Mouse (Mus musculus) lung, embryonic 14.5 days (tissue): ENCODE data around the gene Whrn. TPM values are rescaled to one million over a fixed set of nuclear protein-coding genes. Genes with fewer than 3 reads are reported as not detected.

ENCODE experiments used
- ATAC-seq: fragments of 200-750 bp; cut with Nextera tagmentation; 2 replicates; pipeline ENCODE4 v1.8.0; 2017; ENCODE audit warnings: mild to moderate bottlenecking, moderate TSS enrichment, moderate library complexity; ENCODE audit not compliant: insufficient read depth
- DNase-seq: peaks from one replicate; pipeline ENCODE4 v3.0.0-alpha.2; 2015
- H3K27ac ChIP-seq: fragments of 300-500 bp; sonication (generic); 2 replicates; pipeline ENCODE4 v1.5.1; 2014; ENCODE audit warnings: low read depth, mild to moderate bottlenecking, moderate library complexity
- H3K27me3 ChIP-seq: fragments of 300-500 bp; sonication (generic); 2 replicates; pipeline ENCODE4 v1.6.1; 2014; ENCODE audit warnings: low read length, control low read depth; ENCODE audit not compliant: insufficient read depth
- H3K36me3 ChIP-seq: fragments of 300-500 bp; sonication (generic); 2 replicates; pipeline ENCODE4 v1.6.1; 2014; ENCODE audit warnings: control low read depth; ENCODE audit not compliant: insufficient read depth
- H3K4me1 ChIP-seq: fragments of 300-500 bp; sonication (generic); 2 replicates; pipeline ENCODE4 v1.6.1; 2014; ENCODE audit warnings: antibody characterized with exemption, control low read depth; ENCODE audit not compliant: insufficient read depth
- H3K4me2 ChIP-seq: fragments of 300-500 bp; sonication (generic); 2 replicates; pipeline ENCODE4 v1.6.1; 2014; ENCODE audit warnings: mild to moderate bottlenecking
- H3K4me3 ChIP-seq: fragments of 300-500 bp; sonication (generic); 2 replicates; pipeline ENCODE4 v1.5.1; 2014; ENCODE audit warnings: low read depth, low read length
- H3K9ac ChIP-seq: fragments of 300-500 bp; sonication (generic); 2 replicates; pipeline ENCODE4 v1.6.1; 2014
- H3K9me3 ChIP-seq: fragments of 300-500 bp; sonication (generic); 2 replicates; pipeline ENCODE4 v1.6.1; 2016; ENCODE audit warnings: low read depth, low read length, control low read depth
- CTCF ChIP-seq: IDR thresholded peaks from 2 replicates; pipeline ENCODE4 v1.5.1; 2016; ENCODE audit warnings: antibody characterized with exemption, low read depth
- WGBS: fragments of 180-500 bp; shearing (Covaris S2); extraction: QIAGEN DNeasy Blood & Tissue Kit; methylation state at CpG from one replicate; pipeline ENCODE4 v1.1.7; 2014; 5-methylcytosine and 5-hydroxymethylcytosine counted together
- polyA plus RNA-seq: library from polyadenylated mRNA; unstranded; fragments of >200 nt; fragmentation: Nextera tagmentation; extraction: Ambion mirVana; gene quantifications from 2 replicates; pipeline ENCODE4 v1.2.1, GENCODE M21; 2014

Whrn gene
- polyA plus RNA-seq, 1 experiment from 2014 or later = 4.5 TPM

GRCm38 (mm10) chr4:63437119-63437815 lies 58.5 kb downstream of the Whrn start:
- no peak for TF ChIP-seq CTCF
- Histone ChIP-seq H3K4me2 (no peak overlapping the region), H3K4me3 (no peak overlapping the region), H3K4me1 (0 out of 2 replicates have a peak, but pooled peaks cover 10% of the 10 kb centered on the region), H3K27ac (no peak overlapping the region; the same call in 1 of the 2 replicates), H3K9ac (no peak overlapping the region), H3K27me3 (no peaks in the 10 kb centered on the region), H3K9me3 (no peaks in the 10 kb centered on the region), H3K36me3 (no peaks in the 10 kb centered on the region)
- DNase-seq (peak; percentile 59), ATAC-seq (peak; percentile 27; the same call in 1 of the 2 replicates)
- 39% methylated on average over 16 of the region's 16 CpGs for WGBS

- Histone ChIP-seq H3K36me3 (no peaks in the 10 kb centered on the region), H3K4me1 (0 out of 2 replicates have a peak, but pooled peaks cover 10% of the 10 kb centered on the region), H3K9ac (no peak overlapping the region), H3K4me3 (no peak overlapping the region), H3K27ac (no peak overlapping the region), H3K27me3 (no peaks in the 10 kb centered on the region), H3K4me2 (no peak overlapping the region), H3K9me3 (no peaks in the 10 kb centered on the region)
- DNase-seq = no peak
- TF ChIP-seq CTCF = no peak
- 68% methylated on average over 9 of the region's 9 CpGs for WGBS
- no peak for ATAC-seq
Observed at GRCm38 (mm10) chr4:63435402-63435801, 60.4 kb downstream of the Whrn start.

GRCm38 (mm10) chr4:63431098-63431497 lies 64.7 kb downstream of the Whrn start:
- DNase-seq = no peak
- no peak overlapping the region for H3K4me2 ChIP-seq
- H3K9ac ChIP-seq = no peak overlapping the region
- H3K27me3 ChIP-seq = no peaks in the 10 kb centered on the region
- no peaks in the 10 kb centered on the region for H3K36me3 ChIP-seq
- H3K4me1 ChIP-seq = no peaks in the 10 kb centered on the region
- H3K27ac ChIP-seq = no peak overlapping the region
- H3K4me3 ChIP-seq = no peak overlapping the region
- 67% methylated on average over 5 of the region's 5 CpGs for WGBS
- TF ChIP-seq CTCF = no peak
- no peak for ATAC-seq
- no peaks in the 10 kb centered on the region for H3K9me3 ChIP-seq

GRCm38 (mm10) chr4:63430357-63430756 lies 65.4 kb downstream of the Whrn start:
- Histone ChIP-seq H3K27me3 (no peaks in the 10 kb centered on the region), H3K4me3 (no peak overlapping the region), H3K4me1 (no peaks in the 10 kb centered on the region), H3K4me2 (no peak overlapping the region), H3K9me3 (no peaks in the 10 kb centered on the region), H3K27ac (no peak overlapping the region), H3K9ac (no peak overlapping the region), H3K36me3 (no peaks in the 10 kb centered on the region)
- ATAC-seq = no peak
- no peak for TF ChIP-seq CTCF
- WGBS = 34% methylated on average over 3 of the region's 3 CpGs
- DNase-seq = no peak

- H3K36me3 ChIP-seq = no peaks in the 10 kb centered on the region
- ATAC-seq = no peak
- no peaks in the 10 kb centered on the region for H3K27me3 ChIP-seq
- no peaks in the 10 kb centered on the region for H3K9me3 ChIP-seq
- no peak overlapping the region for H3K4me2 ChIP-seq
- no peak overlapping the region for H3K9ac ChIP-seq
- no peak overlapping the region for H3K27ac ChIP-seq
- DNase-seq = no peak
- no peak for TF ChIP-seq CTCF
- no peaks in the 10 kb centered on the region for H3K4me1 ChIP-seq
- H3K4me3 ChIP-seq = no peak overlapping the region
- 44% methylated on average over 8 of the region's 8 CpGs for WGBS
Observed at GRCm38 (mm10) chr4:63426308-63426707, 69.5 kb downstream of the Whrn start.

DNA sequence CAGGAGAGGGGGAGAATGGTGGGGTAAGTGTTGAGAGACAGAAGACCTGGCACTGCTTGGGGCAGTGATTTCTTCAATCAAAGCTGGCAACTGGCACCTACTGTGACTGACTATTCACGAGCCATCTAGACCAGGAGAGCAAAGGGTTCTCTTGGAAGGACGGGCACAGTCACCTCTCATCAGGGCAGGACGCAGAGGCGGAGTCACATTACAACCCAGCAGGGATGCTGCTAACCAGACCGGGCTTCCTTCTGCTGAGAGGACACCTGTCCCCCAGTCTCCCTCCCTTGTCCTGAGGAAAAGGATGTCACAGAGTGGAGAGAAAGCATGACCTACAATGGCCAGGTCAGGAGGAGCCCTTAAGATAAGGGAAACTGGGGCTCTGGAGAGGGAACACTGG lies 72.0 kb downstream of the Whrn start:
- 38% methylated on average over 5 of the region's 5 CpGs for WGBS
- no peaks in the 10 kb centered on the region for H3K4me1 ChIP-seq
- DNase-seq (no peak), ATAC-seq (no peak)
- no peak overlapping the region for H3K9ac ChIP-seq
- H3K4me2 ChIP-seq = no peak overlapping the region
- no peak overlapping the region for H3K27ac ChIP-seq
- H3K36me3 ChIP-seq = no peaks in the 10 kb centered on the region
- no peaks in the 10 kb centered on the region for H3K27me3 ChIP-seq
- TF ChIP-seq CTCF = no peak
- no peak overlapping the region for H3K4me3 ChIP-seq
- H3K9me3 ChIP-seq = no peaks in the 10 kb centered on the region

DNA sequence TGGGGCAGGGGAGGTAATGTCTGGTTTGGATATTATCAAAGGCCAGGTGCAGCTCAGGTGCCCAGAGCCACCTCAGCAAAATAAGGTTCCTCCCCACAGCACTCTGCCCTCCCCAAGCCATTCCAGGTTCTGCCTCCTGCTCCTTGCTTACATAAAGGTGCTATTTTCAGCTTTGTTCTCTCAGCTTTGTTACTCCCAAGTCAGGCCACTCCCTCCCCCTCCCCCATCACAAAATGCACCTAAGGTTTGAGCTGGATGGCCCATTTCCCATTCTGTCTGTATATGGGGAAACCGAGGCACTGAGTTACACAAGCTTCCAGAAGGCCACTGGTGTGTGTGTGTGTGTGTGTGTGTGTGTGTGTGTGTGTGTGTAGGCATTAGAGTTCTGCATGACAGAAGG lies 72.6 kb downstream of the Whrn start:
- no peak for TF ChIP-seq CTCF
- DNase-seq = no peak
- WGBS = 65% methylated on average over 1 of the region's 1 CpGs
- H3K9ac ChIP-seq = no peak overlapping the region
- ATAC-seq = no peak
- H3K4me2 ChIP-seq = no peak overlapping the region
- no peak overlapping the region for H3K27ac ChIP-seq
- H3K4me3 ChIP-seq = no peak overlapping the region
- H3K36me3 ChIP-seq = no peaks in the 10 kb centered on the region
- H3K9me3 ChIP-seq = no peaks in the 10 kb centered on the region
- no peaks in the 10 kb centered on the region for H3K4me1 ChIP-seq
- H3K27me3 ChIP-seq = no peaks in the 10 kb centered on the region
